Mouse (Mus musculus) effector memory CD4-positive, alpha-beta T cell, adult 5 months (primary cell): ENCODE measurements around the gene Defb26. TPM values are rescaled to one million over a fixed set of nuclear protein-coding genes. Genes with fewer than 3 reads are reported as not detected.

Experiments used
- polyA plus RNA-seq: library from polyadenylated mRNA; unstranded; fragments of 100-300 nt; shearing (Covaris generic); gene quantifications from one replicate; pipeline ENCODE4 v1.2.1, GENCODE M21; 2017

The Defb26 gene
- polyA plus RNA-seq = not detected

GRCm38 (mm10) chr2:152511592-152511991, at the start of gene Defb26:
Defb26 (minus strand) TSS chr2:152511692.

DNA sequence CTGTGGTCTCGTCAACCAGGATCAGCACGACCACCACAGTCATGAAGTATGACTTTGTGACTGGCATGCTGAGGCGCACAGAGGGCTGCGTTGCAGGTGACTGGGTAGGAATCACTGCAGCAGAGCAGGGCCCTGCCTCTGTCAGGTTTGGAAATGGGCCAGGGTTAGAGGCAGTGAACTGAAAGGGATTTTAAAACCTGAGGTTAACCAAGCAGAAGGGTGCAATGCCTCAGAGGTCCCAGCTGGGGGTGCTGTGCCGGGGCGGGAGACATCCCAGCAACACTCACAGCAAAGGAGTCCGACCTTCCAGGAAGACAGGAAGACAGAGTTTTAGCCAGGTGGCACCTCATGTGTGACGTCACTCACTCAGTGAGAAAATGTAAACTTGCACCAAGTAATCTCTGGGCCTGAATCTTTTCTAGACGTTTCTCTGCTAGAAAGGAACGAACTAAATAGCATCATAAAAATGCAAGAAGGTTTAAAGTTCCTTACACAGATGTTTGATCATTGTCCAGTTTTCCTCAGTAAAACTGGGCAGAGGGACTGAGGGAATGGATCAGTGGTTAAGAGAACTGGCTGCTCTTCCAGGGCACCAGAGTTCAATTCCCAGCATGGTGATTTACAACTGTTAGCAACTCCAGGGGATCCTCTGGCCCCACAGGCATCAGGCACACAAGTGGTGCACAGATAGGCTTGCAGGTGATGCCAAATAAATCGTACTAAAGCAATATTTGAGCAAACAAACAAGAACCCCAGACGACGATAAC, 28.6 kb upstream of the Defb26 start, which contains the start of gene Defb29:
Gene Defb29, minus strand, starts transcription at position 155 of the 767 bp plus-strand sequence.

DNA sequence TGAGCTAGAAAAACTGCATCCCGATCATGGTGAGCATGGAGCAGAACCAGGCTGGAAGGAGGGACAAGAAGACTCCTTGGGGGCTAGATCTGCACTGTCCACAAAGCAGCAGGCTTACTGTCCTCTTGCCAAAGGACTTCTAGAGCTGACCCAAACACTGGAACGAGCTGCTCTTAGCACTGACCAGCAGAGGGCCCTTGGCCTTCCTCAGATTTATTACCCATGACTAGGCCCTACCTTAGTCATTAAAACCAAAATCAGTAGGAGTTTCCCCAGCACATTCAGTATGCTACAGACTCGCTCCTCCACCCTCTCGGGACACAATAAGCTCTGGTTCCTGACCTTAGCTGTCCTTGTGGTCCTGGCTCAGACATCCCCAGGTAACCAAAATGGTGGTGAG, 6.5 kb upstream of the Defb26 start, which contains the start of gene Defb28:
Gene Defb28, plus strand, starts transcription at position 275 of the 400 bp plus-strand sequence.

DNA sequence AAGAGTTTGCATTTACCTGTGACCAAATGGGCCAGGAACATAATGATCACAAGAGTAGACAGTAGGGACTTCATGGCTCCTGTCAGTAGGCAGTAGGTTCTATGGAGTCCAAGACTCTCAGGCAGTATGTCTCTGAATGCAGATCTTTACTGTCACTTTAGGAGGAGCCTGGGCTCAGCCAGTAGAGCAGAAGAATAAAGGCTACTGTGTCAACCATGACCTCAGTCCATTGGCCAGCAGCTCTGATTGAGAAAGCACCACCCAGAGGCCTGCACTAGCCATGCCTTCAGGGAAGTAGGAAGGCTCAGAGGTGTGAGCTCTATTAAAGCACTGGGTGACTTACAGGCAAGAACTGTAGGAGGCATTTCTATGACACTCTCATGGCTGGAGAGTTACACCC, 21.5 kb downstream of the Defb26 start, which contains the start of gene Defb22:
Gene Defb22, minus strand, starts transcription at position 101 of the 400 bp plus-strand sequence.

GRCm38 (mm10) chr2:152476763-152477162, 34.7 kb downstream of the Defb26 start, which contains the start of gene Defb20:
Defb20 (plus strand) TSS chr2:152477063.

DNA sequence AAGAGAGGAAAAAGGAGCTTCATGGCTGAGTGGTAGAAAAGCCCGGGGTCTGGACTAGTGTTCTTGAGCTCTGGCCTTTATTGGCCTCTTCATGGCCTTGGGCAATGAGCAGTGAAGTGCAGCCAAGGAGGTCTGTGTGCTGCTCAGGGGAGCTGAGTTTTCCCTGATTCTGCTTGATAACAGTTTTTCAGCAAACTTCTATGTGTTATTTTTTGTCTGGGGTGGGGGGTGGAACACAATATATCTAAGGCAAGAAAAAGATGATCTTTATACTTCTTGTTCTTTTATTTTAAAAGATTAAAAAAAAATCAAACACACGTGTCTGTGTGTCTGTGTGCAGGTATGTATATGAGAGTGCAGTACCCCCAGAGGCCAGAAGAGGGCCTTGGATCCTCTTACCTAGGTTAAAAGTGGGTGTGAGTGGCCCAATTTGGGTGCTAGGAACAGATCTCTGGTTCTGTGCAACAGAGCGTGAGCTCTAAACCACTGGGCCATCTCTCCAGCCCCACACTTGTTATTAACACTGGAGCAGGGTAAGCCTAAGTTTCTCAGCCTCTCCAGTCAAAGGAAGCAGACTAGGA, 46.8 kb downstream of the Defb26 start, which contains the start of gene Defb23:
Gene Defb23, minus strand, starts transcription at position 51 of the 581 bp plus-strand sequence.

Other genes starting within 250 kb of the Defb26 start
- gene Tbc1d20, start 217.9 kb downstream of the Defb26 start, polyA plus RNA-seq = 62.9 TPM
- 247 TPM for gene Rbck1, start 179.0 kb downstream of the Defb26 start, polyA plus RNA-seq
- gene Trib3, start 167.7 kb downstream of the Defb26 start, polyA plus RNA-seq = 4.6 TPM
- gene Nrsn2, start 135.1 kb downstream of the Defb26 start, polyA plus RNA-seq = not detected
- gene Sox12, start 113.6 kb downstream of the Defb26 start, polyA plus RNA-seq = 0.20 TPM
- gene Zcchc3, start 96.7 kb downstream of the Defb26 start, polyA plus RNA-seq = 0.67 TPM
- not detected for gene 6820408C15Rik, start 96.1 kb downstream of the Defb26 start, polyA plus RNA-seq
- not detected for gene Defb23, start 47.1 kb downstream of the Defb26 start, polyA plus RNA-seq
- gene Defb20, start 34.6 kb downstream of the Defb26 start, polyA plus RNA-seq = not detected
- not detected for gene Defb22, start 21.6 kb downstream of the Defb26 start, polyA plus RNA-seq
- gene Defb28, start 6.6 kb upstream of the Defb26 start, polyA plus RNA-seq = not detected
- not detected for gene Defb29, start 28.4 kb upstream of the Defb26 start, polyA plus RNA-seq
- not detected for gene Gm17416, start 57.6 kb upstream of the Defb26 start, polyA plus RNA-seq
- gene Defb21, start 61.1 kb upstream of the Defb26 start, polyA plus RNA-seq = not detected
- not detected for gene Defb19, start 68.6 kb upstream of the Defb26 start, polyA plus RNA-seq
- not detected for gene Defb45, start 87.7 kb upstream of the Defb26 start, polyA plus RNA-seq
- not detected for gene Defb36, start 92.6 kb upstream of the Defb26 start, polyA plus RNA-seq
- gene Defb25, start 111.4 kb upstream of the Defb26 start, polyA plus RNA-seq = not detected
- gene Rem1, start 115.3 kb upstream of the Defb26 start, polyA plus RNA-seq = not detected
- 169 TPM for gene H13, start 157.8 kb upstream of the Defb26 start, polyA plus RNA-seq
- 4.3 TPM for gene Mcts2, start 175.3 kb upstream of the Defb26 start, polyA plus RNA-seq
- gene Id1, start 224.6 kb upstream of the Defb26 start, polyA plus RNA-seq = 1.1 TPM
- gene Cox4i2, start 242.5 kb upstream of the Defb26 start, polyA plus RNA-seq = not detected